Mouse (Mus musculus): ENCODE results near the gene Hsd17b3. TPM values are rescaled to one million over a fixed set of nuclear protein-coding genes. Genes with fewer than 3 reads are reported as not detected.

Hsd17b3 gene
- not detected in 2 replicates for polyA plus RNA-seq (2015; fragmentation: Nextera tagmentation; extraction: Ambion mirVana)

DNA sequence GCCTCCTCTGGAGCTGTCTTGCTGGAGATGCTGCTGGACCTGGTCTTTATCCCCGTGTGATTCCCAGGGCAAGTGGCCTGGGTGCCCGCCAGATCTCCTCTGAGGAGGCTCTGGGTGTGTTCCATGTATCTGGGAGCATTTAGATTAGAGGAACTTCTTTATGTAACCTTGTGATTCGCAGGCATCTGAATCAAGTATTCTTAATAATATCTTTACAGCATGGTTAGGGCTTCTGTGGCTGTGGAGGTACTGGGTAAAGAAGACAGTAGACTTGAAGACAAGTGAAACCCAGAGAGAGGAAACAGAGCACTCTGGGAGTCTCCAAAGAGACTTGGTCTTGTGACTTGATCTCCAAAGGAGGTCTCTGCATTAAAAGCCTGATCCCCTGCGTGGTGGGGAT, at the start of gene Hsd17b3:
Hsd17b3 (minus strand) TSS at position 101 of the 400 bp plus-strand sequence.
- no peak within 1 kb of the TSS for H3K27ac ChIP-seq (ENCODE audit: low read length)
- H3K4me2 ChIP-seq (ENCODE audit: low read length), result no peak within 1 kb of the TSS
- WGBS, result 80% methylated on average over 4 of the region's 4 CpGs
- H3K9me3 ChIP-seq (replicated peaks; ENCODE audit: control insufficient read depth, low read length, poor library complexity, severe bottlenecking), result no peaks in the 10 kb centered on the region
- no peak within 1 kb of the TSS for H3K4me3 ChIP-seq (ENCODE audit: low read depth, low read length)
- no peak for ATAC-seq
- H3K9ac ChIP-seq (ENCODE audit: low read depth, low read length), result no peak within 1 kb of the TSS
- H3K36me3 ChIP-seq (ENCODE audit: control insufficient read depth, insufficient read depth, low read length), result no peaks in the 10 kb centered on the region
- H3K4me1 ChIP-seq (ENCODE audit: control insufficient read depth, insufficient read depth, low read length), result no peaks in the 10 kb centered on the region
- no peaks in the 10 kb centered on the region for H3K27me3 ChIP-seq (ENCODE audit: control insufficient read depth, insufficient read depth, low read depth, low read length)

GRCm38 (mm10) chr13:64129616-64130375, 40.8 kb upstream of the Hsd17b3 start:
- H3K27me3 ChIP-seq (ENCODE audit: control insufficient read depth, insufficient read depth, low read depth, low read length), result no peaks in the 10 kb centered on the region
- H3K36me3 ChIP-seq (ENCODE audit: control insufficient read depth, insufficient read depth, low read length), result no peaks in the 10 kb centered on the region
- H3K9me3 ChIP-seq (replicated peaks; ENCODE audit: control insufficient read depth, low read length, poor library complexity, severe bottlenecking), result no peaks in the 10 kb centered on the region
- no peak overlapping the region for H3K9ac ChIP-seq (ENCODE audit: low read depth, low read length)
- H3K4me3 ChIP-seq (ENCODE audit: low read depth, low read length), result peak overlapping the region; percentile 51
- no peak overlapping the region for H3K27ac ChIP-seq (ENCODE audit: low read length)
- WGBS, result 39% methylated on average over 15 of the region's 15 CpGs
- peaks cover 5% of the 10 kb centered on the region; the same call in 1 of the 2 replicates for H3K4me1 ChIP-seq (ENCODE audit: control insufficient read depth, insufficient read depth, low read length)
- ATAC-seq, result peak; percentile 83; the same call in 1 of the 2 replicates
- H3K4me2 ChIP-seq (ENCODE audit: low read length), result peak overlapping the region; percentile 92

- peak within 1 kb of the TSS; percentile 92 for H3K4me2 ChIP-seq (ENCODE audit: low read length)
- no peak within 1 kb of the TSS for H3K27ac ChIP-seq (ENCODE audit: low read length)
- peak within 1 kb of the TSS; percentile 66 for H3K9ac ChIP-seq (ENCODE audit: low read depth, low read length)
- peak; percentile 83 for ATAC-seq
- peak within 1 kb of the TSS; percentile 51 for H3K4me3 ChIP-seq (ENCODE audit: low read depth, low read length)
- peaks cover 5% of the 10 kb centered on the region; the same call in 1 of the 2 replicates for H3K4me1 ChIP-seq (ENCODE audit: control insufficient read depth, insufficient read depth, low read length)
- H3K36me3 ChIP-seq (ENCODE audit: control insufficient read depth, insufficient read depth, low read length), result no peaks in the 10 kb centered on the region
- no peaks in the 10 kb centered on the region for H3K27me3 ChIP-seq (ENCODE audit: control insufficient read depth, insufficient read depth, low read depth, low read length)
- WGBS, result 9% methylated on average over 44 of the region's 44 CpGs
- H3K9me3 ChIP-seq (replicated peaks; ENCODE audit: control insufficient read depth, low read length, poor library complexity, severe bottlenecking), result no peaks in the 10 kb centered on the region
These were observed 40.0 kb upstream of the Hsd17b3 start, which contains the start of gene Slc35d2 for GRCm38 (mm10) chr13:64128858-64129615. TSS of gene Slc35d2 (minus strand) at chr13:64129368.

DNA sequence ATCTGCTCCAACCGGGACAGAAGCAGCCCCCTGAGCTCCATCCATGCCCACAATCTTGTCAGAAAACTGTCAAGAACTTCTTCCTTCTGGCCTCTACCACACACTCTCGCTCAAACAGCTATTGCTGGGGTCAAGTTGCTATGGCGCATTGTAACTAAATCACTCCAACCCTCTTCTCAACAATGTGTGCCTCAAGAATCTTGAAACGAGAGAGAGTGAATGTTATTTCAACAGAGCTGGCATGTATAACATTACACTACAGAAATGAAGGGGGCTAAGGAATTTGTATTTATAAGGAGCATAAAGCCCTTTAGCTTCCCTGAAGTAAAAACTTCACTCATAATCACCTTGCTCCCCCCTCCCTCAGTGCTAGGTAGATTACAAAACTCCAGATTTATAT, 37.3 kb upstream of the Hsd17b3 start:
- WGBS, result 55% methylated on average over 4 of the region's 4 CpGs
- no peak for ATAC-seq

GRCm38 (mm10) chr13:64124886-64125285, 35.9 kb upstream of the Hsd17b3 start:
- no peak overlapping the region for H3K4me3 ChIP-seq (ENCODE audit: low read depth, low read length)
- H3K4me2 ChIP-seq (ENCODE audit: low read length), result no peak overlapping the region
- no peak overlapping the region for H3K9ac ChIP-seq (ENCODE audit: low read depth, low read length)
- no peak overlapping the region for H3K27ac ChIP-seq (ENCODE audit: low read length)
- ATAC-seq, result no peak
- WGBS, result 87% methylated on average over 6 of the region's 6 CpGs
- 0 out of 2 replicates have a peak, but pooled peaks cover 3% of the 10 kb centered on the region for H3K9me3 ChIP-seq (replicated peaks; ENCODE audit: control insufficient read depth, low read length, poor library complexity, severe bottlenecking)
- no peaks in the 10 kb centered on the region for H3K27me3 ChIP-seq (ENCODE audit: control insufficient read depth, insufficient read depth, low read depth, low read length)
- no peaks in the 10 kb centered on the region for H3K36me3 ChIP-seq (ENCODE audit: control insufficient read depth, insufficient read depth, low read length)
- H3K4me1 ChIP-seq (ENCODE audit: control insufficient read depth, insufficient read depth, low read length), result peaks cover 5% of the 10 kb centered on the region; the same call in 1 of the 2 replicates

More for the DNA sequence above, 37.3 kb upstream of the Hsd17b3 start:
- Histone ChIP-seq H3K4me2 (ENCODE audit: low read length) (no peak overlapping the region), H3K27ac (ENCODE audit: low read length) (no peak overlapping the region), H3K36me3 (ENCODE audit: control insufficient read depth, insufficient read depth, low read length) (no peaks in the 10 kb centered on the region), H3K27me3 (ENCODE audit: control insufficient read depth, insufficient read depth, low read depth, low read length) (no peaks in the 10 kb centered on the region), H3K4me1 (ENCODE audit: control insufficient read depth, insufficient read depth, low read length) (peaks cover 5% of the 10 kb centered on the region; the same call in 1 of the 2 replicates), H3K9ac (ENCODE audit: low read depth, low read length) (no peak overlapping the region), H3K4me3 (ENCODE audit: low read depth, low read length) (no peak overlapping the region), H3K9me3 (replicated peaks; ENCODE audit: control insufficient read depth, low read length, poor library complexity, severe bottlenecking) (0 out of 2 replicates have a peak, but pooled peaks cover 3% of the 10 kb centered on the region)

DNA sequence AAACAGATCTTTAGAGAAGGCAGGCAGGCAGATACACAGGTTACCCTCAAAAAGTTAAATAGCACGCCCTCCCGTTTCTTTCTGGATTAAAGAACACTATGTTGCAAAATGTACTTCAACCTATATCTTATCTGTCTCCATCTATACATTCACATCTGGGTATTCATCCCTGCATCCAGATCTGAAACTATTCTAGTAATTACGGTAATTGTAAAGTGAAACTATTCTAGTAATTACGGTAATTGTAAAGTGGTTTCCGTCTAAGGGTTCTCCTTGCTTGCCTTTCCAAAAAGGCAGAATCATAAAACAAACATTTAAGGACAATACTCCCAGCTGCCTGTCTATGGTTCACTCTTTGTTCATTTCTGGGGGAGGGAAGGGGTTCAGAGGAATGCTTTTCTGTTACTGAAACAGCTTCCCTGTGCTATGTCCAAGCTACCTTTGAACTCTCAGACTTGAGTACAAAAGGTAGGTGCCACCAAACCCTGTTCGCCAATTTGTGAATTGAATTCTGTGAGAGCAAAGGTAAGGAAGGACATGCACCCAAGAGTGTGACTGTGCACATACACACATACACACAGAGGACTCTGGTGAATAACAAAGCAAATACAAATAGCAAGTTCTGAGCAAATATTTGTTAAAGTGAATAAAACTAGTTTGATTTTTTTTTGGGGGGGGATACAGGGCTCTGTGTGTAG, 34.6 kb upstream of the Hsd17b3 start:
- WGBS, result 29% methylated on average over 6 of the region's 6 CpGs
- no peaks in the 10 kb centered on the region for H3K27me3 ChIP-seq (ENCODE audit: control insufficient read depth, insufficient read depth, low read depth, low read length)
- no peaks in the 10 kb centered on the region for H3K4me1 ChIP-seq (ENCODE audit: control insufficient read depth, insufficient read depth, low read length)
- no peak overlapping the region for H3K27ac ChIP-seq (ENCODE audit: low read length)
- H3K9ac ChIP-seq (ENCODE audit: low read depth, low read length), result no peak overlapping the region
- 0 out of 2 replicates have a peak, but pooled peaks cover 3% of the 10 kb centered on the region for H3K9me3 ChIP-seq (replicated peaks; ENCODE audit: control insufficient read depth, low read length, poor library complexity, severe bottlenecking)
- no peak overlapping the region for H3K4me3 ChIP-seq (ENCODE audit: low read depth, low read length)
- no peak overlapping the region for H3K4me2 ChIP-seq (ENCODE audit: low read length)
- no peaks in the 10 kb centered on the region for H3K36me3 ChIP-seq (ENCODE audit: control insufficient read depth, insufficient read depth, low read length)
- ATAC-seq, result no peak

GRCm38 (mm10) chr13:64120760-64121159, 31.7 kb upstream of the Hsd17b3 start:
- no peak for ATAC-seq
- Histone ChIP-seq H3K4me3 (ENCODE audit: low read depth, low read length) (no peak overlapping the region), H3K27ac (ENCODE audit: low read length) (no peak overlapping the region), H3K9me3 (replicated peaks; ENCODE audit: control insufficient read depth, low read length, poor library complexity, severe bottlenecking) (0 out of 2 replicates have a peak, but pooled peaks cover 3% of the 10 kb centered on the region), H3K4me1 (ENCODE audit: control insufficient read depth, insufficient read depth, low read length) (no peaks in the 10 kb centered on the region), H3K27me3 (ENCODE audit: control insufficient read depth, insufficient read depth, low read depth, low read length) (no peaks in the 10 kb centered on the region), H3K36me3 (ENCODE audit: control insufficient read depth, insufficient read depth, low read length) (no peaks in the 10 kb centered on the region), H3K9ac (ENCODE audit: low read depth, low read length) (no peak overlapping the region), H3K4me2 (ENCODE audit: low read length) (no peak overlapping the region)
- WGBS, result 51% methylated on average over 4 of the region's 4 CpGs

DNA sequence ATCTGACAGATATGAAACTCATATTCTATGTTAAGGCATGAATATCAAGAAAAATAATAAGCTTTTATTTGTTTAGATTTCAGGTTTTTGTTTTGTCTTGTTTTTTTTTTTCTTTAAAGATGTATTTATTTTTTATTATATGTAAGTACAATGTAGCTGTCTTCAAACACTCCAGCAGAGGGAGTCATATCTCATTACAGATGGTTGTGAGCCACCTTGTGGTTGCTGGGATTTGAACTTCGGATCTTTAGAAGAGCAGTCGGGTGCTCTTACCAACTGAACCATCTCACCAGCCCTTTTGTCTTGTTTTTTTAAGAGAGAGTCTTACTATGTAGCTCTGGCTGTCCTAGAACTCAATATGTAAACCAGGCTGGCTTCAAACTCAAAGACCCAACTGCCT, 28.4 kb upstream of the Hsd17b3 start:
- Histone ChIP-seq H3K4me2 (ENCODE audit: low read length) (no peak overlapping the region), H3K27me3 (ENCODE audit: control insufficient read depth, insufficient read depth, low read depth, low read length) (no peaks in the 10 kb centered on the region), H3K27ac (ENCODE audit: low read length) (no peak overlapping the region), H3K9me3 (replicated peaks; ENCODE audit: control insufficient read depth, low read length, poor library complexity, severe bottlenecking) (no peaks in the 10 kb centered on the region), H3K9ac (ENCODE audit: low read depth, low read length) (no peak overlapping the region), H3K4me1 (ENCODE audit: control insufficient read depth, insufficient read depth, low read length) (no peaks in the 10 kb centered on the region), H3K4me3 (ENCODE audit: low read depth, low read length) (no peak overlapping the region), H3K36me3 (ENCODE audit: control insufficient read depth, insufficient read depth, low read length) (no peaks in the 10 kb centered on the region)
- ATAC-seq, result no peak
- 60% methylated on average over 2 of the region's 2 CpGs for WGBS

All from midbrain, embryonic 16.5 days (tissue).